16 mouse cellular contexts compared by ENCODE assay signal in genomic region chr4:63097603-63098002, GRCm38 (mm10). TPM values are rescaled to one million over a fixed set of nuclear protein-coding genes. Genes with fewer than 3 reads are reported as not detected.
DNase-seq lines count a peak whose midpoint lies in the region; ATAC-seq and TF ChIP-seq lines count a peak whose summit lies in the region.
"Had no signal": no experiment of that assay in that cellular context is flagged by ENCODE, and none has a peak within 500 bp of the region (broad histone marks: within the 10 kb centered on the region; RNA-seq: fewer than 3 reads in every experiment).

No protein-coding gene starts in this region.

- 72% methylated on average over 1 of the region's 1 CpGs for WGBS in liver, adult 2 months
- WGBS in liver, embryonic 12.5 days (ENCODE audit: insufficient replicate concordance), result 46% methylated on average over 1 of the region's 1 CpGs
- WGBS in heart, embryonic 14.5 days, result 52% methylated on average over 1 of the region's 1 CpGs
- WGBS in limb, embryonic 10.5 days, result 85% methylated on average over 1 of the region's 1 CpGs

- H3K27me3 ChIP-seq in liver, adult 2 months (ENCODE audit: control insufficient read depth, insufficient read depth, low read length), result no peaks in the 10 kb centered on the region
- H3K27me3 ChIP-seq in liver, embryonic 12.5 days (replicated peaks), result no peaks in the 10 kb centered on the region; the same call in none of the 2 replicates
- no peaks in the 10 kb centered on the region for H3K27me3 ChIP-seq in heart, embryonic 14.5 days (ENCODE audit: control insufficient read depth, insufficient read depth, low read length)
- no peaks in the 10 kb centered on the region for H3K27me3 ChIP-seq in limb, embryonic 10.5 days (ENCODE audit: low read depth, poor library complexity, severe bottlenecking)
- H3K27me3 ChIP-seq: forebrain, embryonic 12.5 days; intestine, embryonic 15.5 days; liver, embryonic 13.5 days; midbrain, embryonic 13.5 days; neural tube, embryonic 13.5 days had no signal

- no peaks in the 10 kb centered on the region for H3K36me3 ChIP-seq in liver, adult 2 months (ENCODE audit: control insufficient read depth, insufficient read depth, low read length)
- H3K36me3 ChIP-seq in liver, embryonic 12.5 days, result peaks cover 9% of the 10 kb centered on the region; the same call in 1 of the 2 replicates
- H3K36me3 ChIP-seq in heart, embryonic 14.5 days (ENCODE audit: control insufficient read depth, insufficient read depth, low read length), result peaks cover 19% of the 10 kb centered on the region; the same call in 1 of the 2 replicates
- peaks cover 77% of the 10 kb centered on the region for H3K36me3 ChIP-seq in limb, embryonic 10.5 days
- H3K36me3 ChIP-seq: liver, embryonic 13.5 days had no signal

- no peak for ATAC-seq in liver, embryonic 12.5 days
- ATAC-seq in heart, embryonic 14.5 days (ENCODE audit: insufficient number of reproducible peaks, insufficient read depth, low FRiP score, low read depth), result peak; percentile 70
- ATAC-seq: intestine, embryonic 15.5 days; midbrain, embryonic 13.5 days had no signal

- no peaks in the 10 kb centered on the region for H3K4me1 ChIP-seq in liver, adult 2 months (ENCODE audit: control insufficient read depth, insufficient read depth, low read length)
- no peaks in the 10 kb centered on the region for H3K4me1 ChIP-seq in liver, embryonic 12.5 days
- peaks cover 3 to 5% of the 10 kb centered on the region in 2 experiments; a peak in 2 of 4 replicates for H3K4me1 ChIP-seq in heart, embryonic 14.5 days (ENCODE audit: control insufficient read depth in 2 of 2, insufficient read depth in 2 of 2, low read length in 2 of 2)
- peaks cover 5% of the 10 kb centered on the region for H3K4me1 ChIP-seq in limb, embryonic 10.5 days
- H3K4me1 ChIP-seq: forebrain, embryonic 12.5 days; intestine, embryonic 15.5 days; liver, embryonic 13.5 days; midbrain, embryonic 13.5 days; neural tube, embryonic 13.5 days had no signal

- no peak overlapping the region for H3K4me3 ChIP-seq in liver, adult 2 months (ENCODE audit: insufficient read depth, low read depth, low read length)
- H3K4me3 ChIP-seq in liver, embryonic 12.5 days, result no peak overlapping the region
- H3K4me3 ChIP-seq in heart, embryonic 14.5 days (ENCODE audit: control insufficient read depth in 1 of 2, insufficient read depth in 1 of 2, low read depth in 1 of 2, low read length in 2 of 2), result no peak overlapping the region
- H3K4me3 ChIP-seq in limb, embryonic 10.5 days, result no peak overlapping the region
- H3K4me3 ChIP-seq: embryonic facial prominence, embryonic 10.5 days; forebrain, embryonic 12.5 days; intestine, embryonic 15.5 days; liver, embryonic 13.5 days; midbrain, embryonic 13.5 days; neural tube, embryonic 13.5 days had no signal

- H3K27ac ChIP-seq in liver, adult 2 months (replicated peaks; ENCODE audit: insufficient read depth, low read depth, low read length), result no peak overlapping the region
- H3K27ac ChIP-seq in liver, embryonic 12.5 days, result no peak overlapping the region
- H3K27ac ChIP-seq in heart, embryonic 14.5 days (replicated peaks in 1 of 2; ENCODE audit: control insufficient read depth in 1 of 2, insufficient read depth in 1 of 2, low read depth in 2 of 2, low read length in 2 of 2), result peak overlapping the region; percentile 28 to 51
- H3K27ac ChIP-seq in limb, embryonic 10.5 days, result no peak overlapping the region
- H3K27ac ChIP-seq: embryonic facial prominence, embryonic 10.5 days; forebrain, embryonic 12.5 days; intestine, embryonic 15.5 days; liver, embryonic 13.5 days; midbrain, embryonic 13.5 days; neural tube, embryonic 13.5 days had no signal

- TF ChIP-seq POLR2A in liver, adult 2 months (IDR thresholded peaks at IDR 0.05; ENCODE audit: extremely low read depth, insufficient read depth, low read length), result no peak

- peak; percentile 35 for DNase-seq in adrenal gland, postnatal 10 days
- DNase-seq in adrenal gland, adult 2 months, result no peak
- peak; percentile 12 for DNase-seq in liver, adult 2 months (ENCODE audit: extremely low read depth, low read depth, low spot score)
- peak; percentile 73 to 75 for DNase-seq in kidney, postnatal 25 days
- DNase-seq in limb, embryonic 10.5 days (ENCODE audit: low spot score), result no peak
- DNase-seq in cerebellum, adult 9-11 months, result no peak
- DNase-seq: liver, embryonic 13.5 days had no signal

- H3K9me3 ChIP-seq in liver, embryonic 12.5 days (replicated peaks), result no peaks in the 10 kb centered on the region
- no peaks in the 10 kb centered on the region for H3K9me3 ChIP-seq in heart, embryonic 14.5 days (ENCODE audit: control insufficient read depth, low read length)
- no peaks in the 10 kb centered on the region for H3K9me3 ChIP-seq in limb, embryonic 10.5 days (replicated peaks)
- H3K9me3 ChIP-seq: embryonic facial prominence, embryonic 10.5 days; forebrain, embryonic 12.5 days; intestine, embryonic 15.5 days; liver, embryonic 13.5 days; neural tube, embryonic 13.5 days had no signal

- no peak overlapping the region for H3K4me2 ChIP-seq in liver, embryonic 12.5 days
- no peak overlapping the region for H3K4me2 ChIP-seq in heart, embryonic 14.5 days (ENCODE audit: low read length)
- H3K4me2 ChIP-seq: forebrain, embryonic 12.5 days; intestine, embryonic 15.5 days; liver, embryonic 13.5 days; midbrain, embryonic 13.5 days; neural tube, embryonic 13.5 days had no signal

- no peak overlapping the region for H3K9ac ChIP-seq in liver, adult 2 months (ENCODE audit: low read depth, low read length)
- H3K9ac ChIP-seq in liver, embryonic 12.5 days, result no peak overlapping the region
- no peak overlapping the region for H3K9ac ChIP-seq in heart, embryonic 14.5 days (ENCODE audit: low read length)
- H3K9ac ChIP-seq: forebrain, embryonic 12.5 days; intestine, embryonic 15.5 days; liver, embryonic 13.5 days; midbrain, embryonic 13.5 days; neural tube, embryonic 13.5 days had no signal

- H3K79me2 ChIP-seq in liver, adult 2 months (ENCODE audit: control insufficient read depth, insufficient read depth, low read length), result no peaks in the 10 kb centered on the region

- no peak for TF ChIP-seq CTCF in liver, adult 2 months (IDR thresholded peaks at IDR 0.05; ENCODE audit: low read depth, low read length)

RNA-seq across cellular contexts. Expression of gene Ambp, which starts 57.0 kb away (rescaled TPM):
- total RNA-seq in adrenal gland, postnatal 10 days (2021), result 100 to 1,000 TPM; 247 to 625 TPM
- total RNA-seq in adrenal gland, adult 2 months (2021), result 1 to 10 TPM in 1 of 2 experiments, under 1 TPM in 1; 0.38 to 7.1 TPM
- 0.61 TPM in 1 of 2 replicates, not detected in the other for polyA plus RNA-seq in adrenal gland, adult 2 months (2012; rRNA removed)
- total RNA-seq in liver, adult 2 months (2014; rRNA removed), result 3,181 and 3,254 TPM in 2 replicates
- polyA plus RNA-seq in liver, adult 2 months (2012; rRNA removed), result 2,073 and 2,202 TPM in 2 replicates
- 586 and 615 TPM in 2 replicates for polyA plus RNA-seq in liver, embryonic 12.5 days (2016; fragmentation: Nextera tagmentation; extraction: Ambion mirVana)
- polyA plus RNA-seq in heart, embryonic 14.5 days (2014; fragmentation: Nextera tagmentation; extraction: Ambion mirVana), result 0.16 TPM in 1 of 2 replicates, not detected in the other
- polyA plus RNA-seq in limb, embryonic 10.5 days (2016; fragmentation: Nextera tagmentation; extraction: Ambion mirVana), result 0.19 and 0.35 TPM in 2 replicates
- total RNA-seq: ES-E14; left cerebral cortex, adult 18-20 months had no signal
- polyA plus RNA-seq: embryonic facial prominence, embryonic 10.5 days; forebrain, embryonic 12.5 days had no signal

Comparison
In these comparisons a context has a peak if more than half of its experiments do, and no peak if none do; other contexts are left out.
1. DNase-seq: peak in adrenal gland, postnatal 10 days (single experiment), liver, adult 2 months (single experiment) and kidney, postnatal 25 days (2 of 2); none in adrenal gland, adult 2 months (single experiment), limb, embryonic 10.5 days (single experiment) and cerebellum, adult 9-11 months (single experiment).
2. H3K27ac ChIP-seq: peak in heart, embryonic 14.5 days (2 of 2); none in liver, adult 2 months (single experiment), liver, embryonic 12.5 days (single experiment) and limb, embryonic 10.5 days (single experiment).
3. RNA of gene Ambp, which starts 57.0 kb away (polyA plus RNA-seq): 2,073 to 2,202 TPM in liver, adult 2 months and 586 to 615 TPM in liver, embryonic 12.5 days; 0.61 TPM in adrenal gland, adult 2 months, 0.19 to 0.35 TPM in limb, embryonic 10.5 days and 0.16 TPM in heart, embryonic 14.5 days; every median in the first group is over 100 times any median in the second.